Mouse (Mus musculus) embryonic facial prominence, embryonic 11.5 days (tissue): ENCODE results near the gene N6amt1. TPM values are rescaled to one million over a fixed set of nuclear protein-coding genes. Genes with fewer than 3 reads are reported as not detected.

Experiments
- ATAC-seq: fragments of 200-750 bp; cut with Nextera tagmentation; replicated peaks from 2 replicates; pipeline ENCODE4 v1.8.0; 2017; ENCODE audit warnings: low read depth; ENCODE audit not compliant: insufficient number of reproducible peaks, low FRiP score, low TSS enrichment
- DNase-seq: peaks from one replicate; pipeline ENCODE4 v3.0.0-alpha.2; 2015; ENCODE audit warnings: low spot score
- H3K27ac ChIP-seq: fragments of 300-500 bp; sonication (generic); replicated peaks from 2 replicates; pipeline ENCODE4 v1.5.1; 2014; ENCODE audit warnings: mild to moderate bottlenecking, low read depth, low read length, control low read depth
- H3K27me3 ChIP-seq: fragments of 300-500 bp; sonication (generic); 2 replicates; pipeline ENCODE4 v1.6.1; 2014; ENCODE audit warnings: mild to moderate bottlenecking, low read length, moderate library complexity, mixed read lengths; ENCODE audit not compliant: control insufficient read depth, insufficient read depth
- H3K36me3 ChIP-seq: fragments of 300-500 bp; sonication (generic); replicated peaks from 2 replicates; pipeline ENCODE4 v1.6.1; 2014; ENCODE audit warnings: low read depth, mild to moderate bottlenecking, low read length, moderate library complexity, mixed read lengths; ENCODE audit not compliant: control insufficient read depth, insufficient read depth
- H3K4me1 ChIP-seq: fragments of 300-500 bp; sonication (generic); 2 replicates; pipeline ENCODE4 v1.6.1; 2014; ENCODE audit warnings: low read length, mixed read lengths; ENCODE audit not compliant: control insufficient read depth, insufficient read depth
- H3K4me2 ChIP-seq: fragments of 300-500 bp; sonication (generic); 2 replicates; pipeline ENCODE4 v1.6.1; 2014; ENCODE audit warnings: low read depth, mild to moderate bottlenecking, control low read depth, low read length, moderate library complexity
- H3K4me3 ChIP-seq: fragments of 300-500 bp; sonication (generic); 2 replicates; pipeline ENCODE4 v1.5.1; 2014; ENCODE audit warnings: low read depth, low read length, control low read depth
- H3K9ac ChIP-seq: fragments of 300-500 bp; sonication (generic); replicated peaks from 2 replicates; pipeline ENCODE4 v1.6.1; 2014; ENCODE audit warnings: mild to moderate bottlenecking, control low read depth, low read length
- H3K9me3 ChIP-seq: fragments of 300-500 bp; sonication (generic); replicated peaks from 2 replicates; pipeline ENCODE4 v1.6.1; 2016; ENCODE audit warnings: mild to moderate bottlenecking, low read length, inconsistent platforms, mixed read lengths; ENCODE audit not compliant: control insufficient read depth
- WGBS: fragments of 180-500 bp; shearing (Covaris S2); extraction: QIAGEN DNeasy Blood & Tissue Kit; methylation state at CpG from one replicate; pipeline ENCODE4 v1.1.7; 2014; 5-methylcytosine and 5-hydroxymethylcytosine counted together
- polyA plus RNA-seq: library from polyadenylated mRNA; unstranded; fragments of >200 nt; fragmentation: Nextera tagmentation; extraction: Ambion mirVana; gene quantifications from 2 replicates; pipeline ENCODE4 v1.2.1, GENCODE M21; 2014

The N6amt1 gene
- polyA plus RNA-seq, 1 experiment from 2014 or later = 17.1 TPM

- no peaks in the 10 kb centered on the region for H3K4me1 ChIP-seq
- no peak overlapping the region; the same call in 1 of the 2 replicates for H3K4me3 ChIP-seq
- H3K4me2 ChIP-seq = peak overlapping the region; percentile 8; the same call in 1 of the 2 replicates
- H3K9me3 ChIP-seq = no peaks in the 10 kb centered on the region
- H3K27ac ChIP-seq = no peak overlapping the region
- no peaks in the 10 kb centered on the region for H3K36me3 ChIP-seq
- DNase-seq = no peak
- ATAC-seq = no peak
- WGBS = 83% methylated on average over 7 of the region's 7 CpGs
- H3K9ac ChIP-seq = no peak overlapping the region
- no peaks in the 10 kb centered on the region for H3K27me3 ChIP-seq
Measured at GRCm38 (mm10) chr16:87354748-87355147, 763 bp downstream of the N6amt1 start.

- no peaks in the 10 kb centered on the region for H3K4me1 ChIP-seq
- H3K9ac ChIP-seq = no peak overlapping the region
- H3K9me3 ChIP-seq = no peaks in the 10 kb centered on the region
- no peak overlapping the region for H3K27ac ChIP-seq
- H3K27me3 ChIP-seq = no peaks in the 10 kb centered on the region
- no peak overlapping the region for H3K4me3 ChIP-seq
- H3K4me2 ChIP-seq = no peak overlapping the region
- ATAC-seq (no peak), DNase-seq (no peak)
- no peaks in the 10 kb centered on the region for H3K36me3 ChIP-seq
- WGBS = 91% methylated on average over 6 of the region's 6 CpGs
Measured at GRCm38 (mm10) chr16:87360096-87360495, 6.1 kb downstream of the N6amt1 start.

GRCm38 (mm10) chr16:87364231-87364630 lies 10.2 kb downstream of the N6amt1 start:
- WGBS = 90% methylated on average over 4 of the region's 4 CpGs
- Histone ChIP-seq H3K4me3 (no peak overlapping the region), H3K27me3 (no peaks in the 10 kb centered on the region)

GRCm38 (mm10) chr16:87366035-87366434 lies 12.1 kb downstream of the N6amt1 start:
- Histone ChIP-seq H3K4me2 (no peak overlapping the region), H3K36me3 (no peaks in the 10 kb centered on the region), H3K9me3 (no peaks in the 10 kb centered on the region), H3K9ac (no peak overlapping the region), H3K27me3 (no peaks in the 10 kb centered on the region), H3K4me1 (no peaks in the 10 kb centered on the region), H3K4me3 (no peak overlapping the region), H3K27ac (no peak overlapping the region)
- 60% methylated on average over 10 of the region's 10 CpGs for WGBS
- ATAC-seq (no peak), DNase-seq (no peak)

More at GRCm38 (mm10) chr16:87364231-87364630, 10.2 kb downstream of the N6amt1 start:
- H3K4me1 ChIP-seq = no peaks in the 10 kb centered on the region
- no peaks in the 10 kb centered on the region for H3K36me3 ChIP-seq
- ATAC-seq (no peak), DNase-seq (no peak)
- no peak overlapping the region for H3K9ac ChIP-seq
- H3K4me2 ChIP-seq = no peak overlapping the region
- no peaks in the 10 kb centered on the region for H3K9me3 ChIP-seq
- H3K27ac ChIP-seq = no peak overlapping the region

- ATAC-seq (no peak), DNase-seq (no peak)
- Histone ChIP-seq H3K27ac (no peak overlapping the region), H3K9ac (no peak overlapping the region), H3K27me3 (no peaks in the 10 kb centered on the region), H3K4me1 (no peaks in the 10 kb centered on the region), H3K36me3 (no peaks in the 10 kb centered on the region), H3K4me2 (no peak overlapping the region), H3K9me3 (no peaks in the 10 kb centered on the region), H3K4me3 (no peak overlapping the region)
- 93% methylated on average over 6 of the region's 6 CpGs for WGBS
Measured at GRCm38 (mm10) chr16:87366445-87366844, 12.5 kb downstream of the N6amt1 start.

GRCm38 (mm10) chr16:87382996-87383395 lies 29.0 kb downstream of the N6amt1 start:
- DNase-seq (no peak), ATAC-seq (no peak)
- no peak overlapping the region for H3K27ac ChIP-seq
- H3K36me3 ChIP-seq = peaks cover 8% of the 10 kb centered on the region
- H3K4me1 ChIP-seq = no peaks in the 10 kb centered on the region
- no peak overlapping the region for H3K4me2 ChIP-seq
- WGBS = 95% methylated on average over 2 of the region's 2 CpGs
- H3K9ac ChIP-seq = no peak overlapping the region
- H3K4me3 ChIP-seq = no peak overlapping the region
- H3K27me3 ChIP-seq = no peaks in the 10 kb centered on the region
- H3K9me3 ChIP-seq = no peaks in the 10 kb centered on the region

GRCm38 (mm10) chr16:87384366-87384765 lies 30.4 kb downstream of the N6amt1 start:
- WGBS = 86% methylated on average over 2 of the region's 2 CpGs
- H3K9me3 ChIP-seq = no peaks in the 10 kb centered on the region
- ATAC-seq (no peak), DNase-seq (no peak)
- no peaks in the 10 kb centered on the region for H3K4me1 ChIP-seq
- H3K27me3 ChIP-seq = no peaks in the 10 kb centered on the region
- no peak overlapping the region for H3K4me3 ChIP-seq
- no peak overlapping the region for H3K9ac ChIP-seq
- H3K27ac ChIP-seq = no peak overlapping the region
- H3K4me2 ChIP-seq = no peak overlapping the region
- peaks cover 8% of the 10 kb centered on the region for H3K36me3 ChIP-seq

GRCm38 (mm10) chr16:87387444-87387977 lies 33.5 kb downstream of the N6amt1 start:
- ATAC-seq (no peak), DNase-seq (no peak)
- H3K4me2 ChIP-seq = no peak overlapping the region
- H3K9me3 ChIP-seq = no peaks in the 10 kb centered on the region
- no peaks in the 10 kb centered on the region for H3K27me3 ChIP-seq
- H3K36me3 ChIP-seq = no peaks in the 10 kb centered on the region; the same call in 1 of the 2 replicates
- H3K9ac ChIP-seq = no peak overlapping the region
- H3K4me1 ChIP-seq = no peaks in the 10 kb centered on the region
- H3K27ac ChIP-seq = no peak overlapping the region
- 97% methylated on average over 3 of the region's 3 CpGs for WGBS
- no peak overlapping the region for H3K4me3 ChIP-seq
